Mouse (Mus musculus) thymus, postnatal 25 days (tissue): ENCODE data around the gene Ush1g.

Experiments used
- DNase-seq: peaks from one replicate; pipeline ENCODE4 v3.0.0; 2022

Ush1g gene

DNA sequence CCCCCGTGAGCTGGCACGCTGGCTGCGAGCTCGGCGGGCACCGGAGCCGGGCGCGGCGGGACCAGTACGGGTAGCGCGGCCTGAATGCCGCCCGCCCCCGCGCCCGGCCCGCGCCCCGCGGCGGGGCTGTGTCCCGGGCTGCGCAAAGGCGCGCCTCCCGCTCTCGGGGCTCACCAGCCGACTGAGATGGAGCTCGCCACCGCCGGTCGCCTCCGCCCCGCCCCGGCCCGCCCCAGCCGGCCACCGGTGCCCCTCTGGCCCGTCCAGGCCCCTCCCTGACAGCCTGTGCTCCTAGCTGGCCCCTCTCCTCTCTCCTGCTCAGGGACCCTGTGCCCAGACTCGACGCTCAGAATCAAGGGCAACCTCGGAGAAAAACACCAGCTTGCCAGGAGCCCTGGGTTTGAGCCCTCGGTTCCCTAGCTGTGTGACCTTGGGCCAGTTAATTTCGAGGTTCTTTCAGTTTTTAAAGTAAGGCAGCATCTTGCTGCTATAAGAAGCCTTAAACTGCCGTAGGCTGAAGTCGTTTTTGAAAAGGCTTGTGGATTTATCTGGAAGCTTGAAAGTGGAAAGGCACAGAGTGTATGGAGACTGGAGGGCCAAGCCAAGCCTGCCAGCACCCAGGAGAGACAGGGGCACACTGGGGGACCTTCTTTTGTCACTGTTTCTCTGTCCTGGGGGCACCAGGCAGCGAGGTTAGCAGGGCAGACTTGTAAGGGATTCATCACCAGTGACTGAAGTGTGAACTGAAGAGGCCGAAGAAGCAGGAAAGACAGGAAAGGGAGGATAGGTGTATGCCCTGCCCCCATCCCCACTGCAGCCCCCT is 54.6 kb downstream of the Ush1g start, which contains the start of gene Grin2c:
TSS of gene Grin2c (minus strand) at position 183 of the 823 bp plus-strand sequence.
- DNase-seq = no peak

DNA sequence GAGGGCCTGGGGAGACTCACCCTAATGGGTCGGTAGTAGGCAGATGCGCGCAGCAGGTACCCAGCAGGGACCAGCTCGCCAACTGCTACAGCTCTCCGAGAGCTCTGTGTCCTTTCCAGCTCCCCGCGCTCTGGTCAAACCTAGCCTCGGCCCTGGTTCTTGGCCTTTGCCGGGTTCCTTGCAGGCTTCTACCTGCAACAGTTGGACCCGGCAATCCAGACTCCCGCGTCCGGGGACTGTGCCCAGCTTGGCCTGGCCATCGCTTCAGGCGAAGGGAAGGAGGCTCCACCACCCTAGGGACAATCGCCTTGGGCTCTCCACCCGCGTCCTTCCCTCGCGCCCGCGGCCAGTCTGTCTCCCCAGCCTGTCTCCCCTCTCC is 55.5 kb downstream of the Ush1g start:
- DNase-seq = no peak

DNA sequence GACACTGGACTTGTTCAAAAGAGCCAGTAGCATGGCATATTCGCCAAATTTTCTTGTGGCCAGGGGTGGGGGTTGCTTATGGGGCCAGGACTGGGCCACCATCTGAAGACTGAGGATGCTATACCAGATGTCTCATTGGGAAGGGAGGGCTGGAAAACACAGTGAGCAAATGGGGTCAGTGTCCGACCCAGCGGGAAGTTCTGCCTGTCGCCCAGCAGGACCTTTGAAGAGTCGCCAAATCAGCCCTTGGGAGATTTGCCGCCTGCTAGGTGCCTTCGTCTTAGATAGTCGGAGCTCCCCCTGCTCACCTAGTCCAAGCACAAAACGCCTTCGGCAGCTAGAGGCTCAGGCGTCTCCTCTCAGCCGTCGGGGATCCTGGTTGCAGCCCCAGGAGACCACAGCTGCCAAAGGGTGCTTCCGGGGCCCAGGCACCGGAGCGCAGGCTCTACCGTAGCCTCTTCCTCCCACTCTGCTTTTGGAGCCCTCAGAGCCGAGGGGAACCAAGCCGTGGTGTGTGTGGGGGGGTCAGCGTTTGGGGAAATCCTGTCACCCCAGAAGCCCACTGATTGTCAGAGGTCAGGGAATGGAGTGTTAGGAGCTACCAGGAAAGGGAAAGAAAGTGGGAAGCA is 56.0 kb downstream of the Ush1g start:
- DNase-seq = no peak
